Mouse (Mus musculus) liver, embryonic 14 days (tissue): ENCODE results near the gene Cfap206. TPM values are rescaled to one million over a fixed set of nuclear protein-coding genes. Genes with fewer than 3 reads are reported as not detected.

Source experiments
- polyA plus RNA-seq: library from polyadenylated mRNA; depleted of rRNA; stranded (reverse); fragments of >200 nt; gene quantifications from 2 replicates; pipeline ENCODE4 v1.2.3, GENCODE M21; 2012; rRNA removed

Gene Cfap206
- not detected in 2 replicates for polyA plus RNA-seq

DNA sequence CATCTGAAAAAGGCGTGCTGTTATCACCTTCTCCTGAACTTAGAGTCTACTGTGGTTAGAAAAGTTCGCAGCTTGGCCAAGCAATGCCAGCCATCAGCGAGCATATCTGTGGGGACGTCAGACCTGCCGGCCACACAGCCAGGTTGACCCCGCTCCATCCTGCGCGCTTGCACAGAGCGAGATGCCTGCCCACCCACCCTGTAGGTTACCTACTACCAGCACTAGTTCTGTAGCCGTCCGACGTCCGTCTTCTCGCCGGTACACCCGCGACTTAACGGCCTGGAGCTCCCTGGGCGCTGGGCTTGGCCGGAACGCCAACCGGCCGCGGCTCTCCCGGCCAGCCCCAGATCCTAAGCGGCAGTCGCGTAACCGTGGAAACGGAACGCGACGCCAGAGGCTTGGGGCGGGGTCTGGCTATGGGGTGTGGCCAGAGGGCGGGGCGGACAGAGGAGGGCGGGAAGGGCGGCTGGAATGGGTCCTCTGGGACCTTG, at the start of gene Cfap206:
Gene Cfap206, minus strand, starts transcription at position 356 of the 491 bp plus-strand sequence.

DNA sequence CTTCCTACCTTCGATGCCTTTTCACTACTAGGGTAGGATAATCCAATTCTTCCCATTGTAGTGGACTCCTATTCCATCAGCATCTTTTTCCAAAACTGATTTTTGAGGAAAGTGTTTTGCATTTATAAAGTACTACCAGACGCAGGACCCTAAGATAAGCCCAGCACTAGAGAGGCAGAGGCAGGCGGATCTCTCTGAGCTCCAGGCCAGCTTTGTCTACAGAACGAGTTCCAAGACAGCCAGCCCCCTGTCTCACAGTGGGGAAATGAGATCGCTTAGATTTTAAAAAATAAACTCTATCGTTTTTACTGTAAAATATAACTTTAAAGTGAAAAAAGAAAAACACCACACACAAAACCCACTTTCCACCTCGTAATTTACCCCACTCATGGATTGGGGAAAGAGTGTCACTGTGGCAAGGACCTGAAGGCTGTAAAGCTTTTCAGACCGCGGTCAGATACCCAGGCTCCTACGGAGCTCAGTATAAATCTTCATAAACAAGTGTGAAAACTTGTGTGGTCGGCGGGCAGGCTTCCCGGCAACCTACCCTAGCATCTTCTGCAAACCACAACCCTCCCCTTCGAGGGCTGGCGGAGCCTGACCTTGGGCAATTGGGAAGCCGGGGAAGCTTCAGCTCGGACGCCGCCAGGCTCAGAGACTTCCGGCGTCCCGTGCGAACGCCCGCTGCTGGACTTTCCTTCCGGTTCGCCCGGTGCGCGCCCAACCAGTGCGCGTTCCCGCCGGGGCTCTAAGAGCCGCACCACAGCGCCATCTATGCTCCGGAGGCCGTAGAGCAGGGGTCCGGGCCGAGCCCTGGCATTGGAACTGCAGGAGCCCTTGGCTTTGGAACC, 47.9 kb upstream of the Cfap206 start, which contains the start of gene Smim8:
Gene Smim8, minus strand, starts transcription at position 747 of the 851 bp plus-strand sequence.

DNA sequence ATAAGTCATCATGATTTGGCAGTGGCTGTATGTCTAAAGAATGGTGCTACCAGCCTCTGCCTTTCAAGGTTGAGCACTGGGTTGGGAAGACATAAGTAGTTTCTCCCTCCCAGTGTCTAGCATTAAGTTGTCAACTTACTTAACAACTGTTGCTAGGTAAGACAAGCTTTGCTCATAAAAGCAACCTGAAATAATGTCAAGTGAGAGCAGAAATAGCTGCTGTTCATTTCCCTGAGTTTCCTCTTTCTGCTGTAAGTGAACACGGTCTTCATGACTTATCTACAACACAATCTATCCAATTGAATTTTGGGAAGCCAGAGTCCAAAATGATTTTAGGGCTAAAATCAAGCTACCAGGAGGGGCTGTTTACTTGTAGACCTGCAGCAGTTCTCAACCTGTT, 26.2 kb upstream of the Cfap206 start, which contains the start of gene Gm136:
Gene Gm136, minus strand, starts transcription at position 101 of the 400 bp plus-strand sequence.

DNA sequence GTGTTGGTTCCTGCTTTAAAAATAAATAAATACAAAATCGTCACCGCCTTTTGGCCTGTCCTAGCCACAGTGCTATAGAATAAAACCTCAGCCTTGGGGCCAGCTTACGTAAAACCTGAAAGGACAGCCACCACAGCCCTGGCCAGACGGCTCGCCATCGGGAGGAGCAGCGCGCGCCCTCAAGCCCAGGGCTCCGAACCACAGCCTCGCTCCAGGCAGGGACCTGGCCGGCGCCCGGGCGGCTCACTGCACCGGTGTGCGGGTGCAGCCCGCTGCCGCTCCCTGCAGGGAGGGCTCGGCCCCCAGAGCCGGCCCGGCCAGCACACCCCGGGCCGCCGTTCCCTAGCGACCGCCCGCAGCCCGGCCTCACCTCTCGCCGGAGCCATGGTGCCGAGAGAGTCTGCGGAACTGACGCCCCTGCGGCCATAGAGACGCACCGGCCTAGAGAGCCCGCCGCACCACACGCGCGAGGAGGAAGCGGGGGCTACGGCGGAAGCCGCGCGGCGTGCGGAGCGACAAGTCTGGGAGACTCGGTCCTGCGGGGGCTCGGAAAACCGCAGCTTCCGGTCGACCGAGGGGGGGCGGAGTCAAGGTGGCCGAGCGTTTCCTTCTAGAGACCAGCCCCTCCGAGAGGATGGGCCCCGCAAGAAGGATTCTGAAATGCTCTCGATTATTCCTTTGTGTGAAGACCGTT, 43.0 kb downstream of the Cfap206 start, which contains the start of gene Slc35a1:
Gene Slc35a1, minus strand, starts transcription at position 565 of the 694 bp plus-strand sequence.

Other genes with a start within 250 kb of the Cfap206 start
- gene Akirin2, start 179.3 kb downstream of the Cfap206 start, polyA plus RNA-seq, result 28.8 and 29.1 TPM in 2 replicates
- 21.9 and 25.6 TPM in 2 replicates for gene Orc3, start 115.3 kb downstream of the Cfap206 start, polyA plus RNA-seq
- 17.3 and 18.6 TPM in 2 replicates for gene Rars2, start 115.2 kb downstream of the Cfap206 start, polyA plus RNA-seq
- 8.0 and 9.5 TPM in 2 replicates for gene Slc35a1, start 42.8 kb downstream of the Cfap206 start, polyA plus RNA-seq
- not detected in 2 replicates for gene Gm136, start 26.1 kb upstream of the Cfap206 start, polyA plus RNA-seq
- gene Smim8, start 48.2 kb upstream of the Cfap206 start, polyA plus RNA-seq, result 10.0 and 10.7 TPM in 2 replicates
- gene Zfp292, start 152.8 kb upstream of the Cfap206 start, polyA plus RNA-seq, result 2.8 and 3.1 TPM in 2 replicates
- gene Cga, start 163.6 kb upstream of the Cfap206 start, polyA plus RNA-seq, result 0.03 TPM in 1 of 2 replicates, not detected in the other